Mouse (Mus musculus): ENCODE data around the gene Dmbt1. TPM values are rescaled to one million over a fixed set of nuclear protein-coding genes. Genes with fewer than 3 reads are reported as not detected.

Dmbt1 gene
- not detected in 2 replicates for polyA plus RNA-seq (2015; fragmentation: Nextera tagmentation; extraction: Ambion mirVana)

DNA sequence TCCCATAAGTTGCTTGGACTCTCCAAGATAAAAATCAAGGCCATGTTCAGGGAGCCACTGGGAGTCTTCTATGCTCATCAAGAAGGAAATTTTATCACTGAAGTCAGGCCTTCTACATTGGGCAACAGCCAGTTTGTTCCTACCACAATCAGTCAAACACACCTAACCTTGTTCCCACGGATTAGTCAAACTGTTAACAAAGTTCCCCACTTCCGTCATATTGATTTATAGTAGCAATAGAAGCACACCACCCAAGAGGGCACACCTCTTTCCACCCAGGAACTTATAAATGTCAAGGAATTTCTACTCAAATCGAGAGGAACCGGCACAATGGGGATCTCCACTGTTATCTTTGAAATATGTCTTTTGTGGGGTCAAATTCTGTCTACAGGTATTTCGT lies at the start of gene Dmbt1:
Dmbt1 (plus strand) TSS at position 299 of the 400 bp plus-strand sequence.

GRCm38 (mm10) chr7:131146214-131146613 lies 114.4 kb downstream of the Dmbt1 start, which contains the start of gene 4933402N03Rik:
Gene 4933402N03Rik (minus strand): TSS chr7:131146314.

Other genes starting within 250 kb of the Dmbt1 start
- 16.8 and 19.2 TPM in 2 replicates for gene Plekha1, start 166.3 kb upstream of the Dmbt1 start, polyA plus RNA-seq (2015; fragmentation: Nextera tagmentation; extraction: Ambion mirVana)
- gene Htra1, start 95.9 kb upstream of the Dmbt1 start, polyA plus RNA-seq (2015; fragmentation: Nextera tagmentation; extraction: Ambion mirVana) = 30.9 and 55.3 TPM in 2 replicates
- gene 4933402N03Rik, start 114.3 kb downstream of the Dmbt1 start, polyA plus RNA-seq (2015; fragmentation: Nextera tagmentation; extraction: Ambion mirVana) = not detected in 2 replicates
- gene 5430419D17Rik, start 142.3 kb downstream of the Dmbt1 start, polyA plus RNA-seq (2015; fragmentation: Nextera tagmentation; extraction: Ambion mirVana) = not detected in 2 replicates

Measured in skeletal muscle tissue, postnatal 0 days (tissue).